Mouse (Mus musculus) testis, adult 2 months (tissue): ENCODE data around the gene Madcam1.

Experiments
- CTCF ChIP-seq: fragments of 200-500 bp; IDR thresholded peaks from 2 replicates; pipeline ENCODE4 v1.5.1; 2012; ENCODE audit warnings: low read depth, mild to moderate bottlenecking, inconsistent platforms, low read length, moderate library complexity; ENCODE audit not compliant: control insufficient read depth, insufficient read depth, insufficient replicate concordance
- POLR2A ChIP-seq: fragments of 200-500 bp; IDR thresholded peaks from 2 replicates; pipeline ENCODE4 v1.6.1; 2012; ENCODE audit warnings: low read depth, mild to moderate bottlenecking, inconsistent platforms, low read length, moderate library complexity; ENCODE audit not compliant: control insufficient read depth

DNA sequence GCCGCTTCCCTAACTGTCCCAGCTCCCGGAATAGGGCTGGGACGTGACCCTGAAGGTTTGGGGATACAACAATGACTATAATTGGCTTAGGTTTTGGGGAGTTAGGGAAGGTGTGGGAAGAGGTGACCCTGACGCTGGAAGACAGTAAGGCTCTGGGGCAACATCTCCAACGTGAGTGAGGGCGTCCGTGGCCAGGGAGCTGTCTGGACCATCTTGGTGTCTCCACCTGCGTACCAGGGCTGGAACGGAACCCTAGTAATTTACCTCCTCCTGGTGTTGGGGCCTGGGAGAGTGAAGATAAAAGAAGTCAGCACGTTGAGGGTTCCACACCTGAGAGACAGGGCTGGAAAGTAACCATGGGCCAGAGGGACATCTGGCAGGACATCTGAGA is 40.6 kb downstream of the Madcam1 start:
- no peak for TF ChIP-seq CTCF
- TF ChIP-seq POLR2A, result no peak
